Mouse (Mus musculus): Measurements from ENCODE around the gene Kiz. TPM values are rescaled to one million over a fixed set of nuclear protein-coding genes. Genes with fewer than 3 reads are reported as not detected.
A peak's percentile ranks its signal among the peaks of the same experiment; 100 is the strongest.

The Kiz gene
- polyA plus RNA-seq, 1 experiment from 2014 or later: 23.1 TPM

GRCm38 (mm10) chr2:147007265-147007664, 151.6 kb downstream of the Kiz start:
- Histone ChIP-seq H3K9me3 (ENCODE audit: control insufficient read depth, low read length) (no peaks in the 10 kb centered on the region), H3K9ac (ENCODE audit: low read depth, low read length) (no peak overlapping the region), H3K27ac (ENCODE audit: low read depth, low read length) (no peak overlapping the region), H3K4me1 (ENCODE audit: control insufficient read depth, insufficient read depth, low read depth, low read length) (peaks cover 8% of the 10 kb centered on the region), H3K27me3 (replicated peaks; ENCODE audit: control insufficient read depth, insufficient read depth, low read length) (no peaks in the 10 kb centered on the region), H3K4me3 (ENCODE audit: low read length) (no peak overlapping the region), H3K36me3 (ENCODE audit: control insufficient read depth, insufficient read depth, low read length) (no peaks in the 10 kb centered on the region), H3K4me2 (ENCODE audit: low read length) (no peak overlapping the region)
- WGBS: 97% methylated on average over 2 of the region's 2 CpGs
- ATAC-seq: no peak

GRCm38 (mm10) chr2:147009084-147009483, 153.4 kb downstream of the Kiz start:
- H3K9me3 ChIP-seq (ENCODE audit: control insufficient read depth, low read length): no peaks in the 10 kb centered on the region
- H3K36me3 ChIP-seq (ENCODE audit: control insufficient read depth, insufficient read depth, low read length): no peaks in the 10 kb centered on the region
- H3K4me1 ChIP-seq (ENCODE audit: control insufficient read depth, insufficient read depth, low read depth, low read length): peaks cover 12% of the 10 kb centered on the region
- H3K4me2 ChIP-seq (ENCODE audit: low read length): no peak overlapping the region
- H3K27ac ChIP-seq (ENCODE audit: low read depth, low read length): no peak overlapping the region
- H3K27me3 ChIP-seq (replicated peaks; ENCODE audit: control insufficient read depth, insufficient read depth, low read length): no peaks in the 10 kb centered on the region
- no peak overlapping the region for H3K4me3 ChIP-seq (ENCODE audit: low read length)
- ATAC-seq: no peak
- H3K9ac ChIP-seq (ENCODE audit: low read depth, low read length): no peak overlapping the region

- ATAC-seq: no peak
- H3K9ac ChIP-seq (ENCODE audit: low read depth, low read length): no peak overlapping the region
- 98% methylated on average over 4 of the region's 4 CpGs for WGBS
Observed at GRCm38 (mm10) chr2:147010141-147010540, 154.5 kb downstream of the Kiz start.

GRCm38 (mm10) chr2:147010952-147011351, 155.3 kb downstream of the Kiz start:
- WGBS: 96% methylated on average over 9 of the region's 9 CpGs
- no peak for ATAC-seq
- peaks cover 19% of the 10 kb centered on the region for H3K4me1 ChIP-seq (ENCODE audit: control insufficient read depth, insufficient read depth, low read depth, low read length)
- no peak overlapping the region for H3K9ac ChIP-seq (ENCODE audit: low read depth, low read length)
- H3K36me3 ChIP-seq (ENCODE audit: control insufficient read depth, insufficient read depth, low read length): no peaks in the 10 kb centered on the region
- H3K27me3 ChIP-seq (replicated peaks; ENCODE audit: control insufficient read depth, insufficient read depth, low read length): no peaks in the 10 kb centered on the region
- no peaks in the 10 kb centered on the region for H3K9me3 ChIP-seq (ENCODE audit: control insufficient read depth, low read length)
- H3K4me3 ChIP-seq (ENCODE audit: low read length): no peak overlapping the region
- H3K27ac ChIP-seq (ENCODE audit: low read depth, low read length): no peak overlapping the region
- H3K4me2 ChIP-seq (ENCODE audit: low read length): no peak overlapping the region

More at GRCm38 (mm10) chr2:147010141-147010540, 154.5 kb downstream of the Kiz start:
- Histone ChIP-seq H3K9me3 (ENCODE audit: control insufficient read depth, low read length) (no peaks in the 10 kb centered on the region), H3K36me3 (ENCODE audit: control insufficient read depth, insufficient read depth, low read length) (no peaks in the 10 kb centered on the region), H3K4me3 (ENCODE audit: low read length) (no peak overlapping the region), H3K4me2 (ENCODE audit: low read length) (no peak overlapping the region), H3K27me3 (replicated peaks; ENCODE audit: control insufficient read depth, insufficient read depth, low read length) (no peaks in the 10 kb centered on the region), H3K27ac (ENCODE audit: low read depth, low read length) (no peak overlapping the region), H3K4me1 (ENCODE audit: control insufficient read depth, insufficient read depth, low read depth, low read length) (peaks cover 19% of the 10 kb centered on the region)

- H3K36me3 ChIP-seq (ENCODE audit: control insufficient read depth, insufficient read depth, low read length): no peaks in the 10 kb centered on the region
- H3K9me3 ChIP-seq (ENCODE audit: control insufficient read depth, low read length): no peaks in the 10 kb centered on the region
- 77% methylated on average over 3 of the region's 3 CpGs for WGBS
- H3K27ac ChIP-seq (ENCODE audit: low read depth, low read length): peak overlapping the region; percentile 98; the same call in 1 of the 2 replicates
- peak overlapping the region; percentile 91 for H3K9ac ChIP-seq (ENCODE audit: low read depth, low read length)
- no peak for ATAC-seq
- peak overlapping the region; percentile 86; the same call in 1 of the 2 replicates for H3K4me3 ChIP-seq (ENCODE audit: low read length)
- H3K4me1 ChIP-seq (ENCODE audit: control insufficient read depth, insufficient read depth, low read depth, low read length): peaks cover 19% of the 10 kb centered on the region
- no peaks in the 10 kb centered on the region for H3K27me3 ChIP-seq (replicated peaks; ENCODE audit: control insufficient read depth, insufficient read depth, low read length)
- H3K4me2 ChIP-seq (ENCODE audit: low read length): peak overlapping the region; percentile 65
Observed at GRCm38 (mm10) chr2:147011474-147012140, 155.9 kb downstream of the Kiz start.

GRCm38 (mm10) chr2:147012141-147012622, 156.5 kb downstream of the Kiz start:
- Histone ChIP-seq H3K27me3 (replicated peaks; ENCODE audit: control insufficient read depth, insufficient read depth, low read length) (no peaks in the 10 kb centered on the region), H3K36me3 (ENCODE audit: control insufficient read depth, insufficient read depth, low read length) (no peaks in the 10 kb centered on the region), H3K4me1 (ENCODE audit: control insufficient read depth, insufficient read depth, low read depth, low read length) (peaks cover 19% of the 10 kb centered on the region), H3K9me3 (ENCODE audit: control insufficient read depth, low read length) (no peaks in the 10 kb centered on the region), H3K4me3 (ENCODE audit: low read length) (peak overlapping the region; percentile 86), H3K27ac (ENCODE audit: low read depth, low read length) (peak overlapping the region; percentile 98), H3K9ac (ENCODE audit: low read depth, low read length) (peak overlapping the region; percentile 91), H3K4me2 (ENCODE audit: low read length) (peak overlapping the region; percentile 65)
- 50% methylated on average over 7 of the region's 7 CpGs for WGBS
- ATAC-seq: peak; percentile 6; the same call in 1 of the 2 replicates

GRCm38 (mm10) chr2:147012623-147013184, 157.0 kb downstream of the Kiz start, which contains the start of gene Xrn2:
Gene Xrn2, plus strand, starts transcription at chr2:147012996.
- Histone ChIP-seq H3K9me3 (ENCODE audit: control insufficient read depth, low read length) (no peaks in the 10 kb centered on the region), H3K27ac (ENCODE audit: low read depth, low read length) (peak within 1 kb of the TSS; percentile 98), H3K4me2 (ENCODE audit: low read length) (peak within 1 kb of the TSS; percentile 83), H3K9ac (ENCODE audit: low read depth, low read length) (peak within 1 kb of the TSS; percentile 91), H3K4me1 (ENCODE audit: control insufficient read depth, insufficient read depth, low read depth, low read length) (peaks cover 19% of the 10 kb centered on the region), H3K36me3 (ENCODE audit: control insufficient read depth, insufficient read depth, low read length) (no peaks in the 10 kb centered on the region), H3K4me3 (ENCODE audit: low read length) (peak within 1 kb of the TSS; percentile 86), H3K27me3 (replicated peaks; ENCODE audit: control insufficient read depth, insufficient read depth, low read length) (no peaks in the 10 kb centered on the region)
- WGBS: under 1% methylated on average over 37 of the region's 37 CpGs
- peak; percentile 98 for ATAC-seq

GRCm38 (mm10) chr2:147013194-147013969, 157.7 kb downstream of the Kiz start:
- no peaks in the 10 kb centered on the region for H3K27me3 ChIP-seq (replicated peaks; ENCODE audit: control insufficient read depth, insufficient read depth, low read length)
- H3K4me1 ChIP-seq (ENCODE audit: control insufficient read depth, insufficient read depth, low read depth, low read length): peaks cover 19% of the 10 kb centered on the region
- WGBS: under 1% methylated on average over 49 of the region's 59 CpGs
- peak overlapping the region; percentile 83 for H3K4me2 ChIP-seq (ENCODE audit: low read length)
- peak overlapping the region; percentile 98 for H3K27ac ChIP-seq (ENCODE audit: low read depth, low read length)
- no peaks in the 10 kb centered on the region for H3K9me3 ChIP-seq (ENCODE audit: control insufficient read depth, low read length)
- H3K36me3 ChIP-seq (ENCODE audit: control insufficient read depth, insufficient read depth, low read length): no peaks in the 10 kb centered on the region
- H3K4me3 ChIP-seq (ENCODE audit: low read length): peak overlapping the region; percentile 86
- peak overlapping the region; percentile 91 for H3K9ac ChIP-seq (ENCODE audit: low read depth, low read length)
- peak; percentile 91 for ATAC-seq

All from hindbrain, embryonic 16.5 days (tissue).